Mouse (Mus musculus): Measurements from ENCODE around the gene Prm3.

DNA sequence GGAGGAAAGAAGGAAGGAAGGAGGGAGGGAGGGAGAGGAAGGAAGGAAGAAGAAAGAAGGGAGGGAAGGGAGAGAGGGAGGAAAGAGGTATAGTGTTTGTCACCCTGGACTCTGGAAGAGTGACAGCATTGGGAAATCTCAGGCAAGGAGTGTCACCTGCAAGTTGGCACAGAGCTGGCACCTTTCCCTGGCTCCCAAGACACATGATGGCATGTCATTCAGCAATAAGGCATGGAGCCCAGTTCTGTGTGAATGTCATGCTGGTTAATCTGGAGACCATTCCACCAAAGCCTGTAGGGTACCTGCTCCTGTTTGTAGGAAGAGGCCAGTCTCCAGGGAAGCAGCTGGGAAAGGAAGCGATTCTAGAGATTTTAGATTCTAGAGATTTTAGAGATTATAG, 19.7 kb upstream of the Prm3 start:
- TF ChIP-seq CTCF (IDR thresholded peaks at IDR 0.05) = no peak
- no peak for TF ChIP-seq EP300 (IDR thresholded peaks at IDR 0.05)

All from lung, postnatal 0 days (tissue).